Mouse (Mus musculus) ES-E14 (cell line): ENCODE measurements at regions not wholly inside any gene's neighbourhood (a gene's known extent, or its start where the extent isn't known, plus 50 kb on each side); places are given as distances from the start of the nearest gene placed in this dataset.

Source experiments
- DNase-seq: peaks from one replicate; pipeline ENCODE4 v3.0.0-alpha.2; 2013; ENCODE audit warnings: low read depth, low spot score
- H3K27ac ChIP-seq: 2 replicates; pipeline ENCODE4 v1.5.1; 2012; ENCODE audit warnings: low read depth, mild to moderate bottlenecking, low read length, moderate library complexity, mixed read lengths; ENCODE audit not compliant: poor library complexity, insufficient read depth, severe bottlenecking
- H3K36me3 ChIP-seq: 2 replicates; pipeline ENCODE4 v1.6.1; 2012; ENCODE audit warnings: mild to moderate bottlenecking, low read length, moderate library complexity, mixed read lengths; ENCODE audit not compliant: control insufficient read depth, poor library complexity, insufficient read depth, severe bottlenecking
- H3K4me1 ChIP-seq, 2 experiments: fragments of 150-350 bp in 1 of 2; sonication (generic) in 1 of 2; 2 replicates each; pipeline ENCODE4 v1.6.1; 2012; ENCODE audit warnings: low read length in 2 of 2, mild to moderate bottlenecking in 1 of 2, mixed read lengths in 1 of 2; ENCODE audit not compliant: control insufficient read depth in 2 of 2, insufficient read depth in 2 of 2, poor library complexity in 1 of 2
- H3K4me3 ChIP-seq, 2 experiments: fragments of 150-350 bp in 1 of 2; sonication (generic) in 1 of 2; 2 replicates each; pipeline ENCODE4 v1.5.1; 2012; ENCODE audit warnings: low read length in 2 of 2, low read depth in 1 of 2, mild to moderate bottlenecking in 1 of 2, mixed read lengths in 1 of 2; ENCODE audit not compliant: insufficient read depth in 1 of 2, poor library complexity in 1 of 2, severe bottlenecking in 1 of 2
- H3K9ac ChIP-seq: 2 replicates; pipeline ENCODE4 v1.6.1; 2012; ENCODE audit warnings: low read depth, mild to moderate bottlenecking, low read length, mixed read lengths; ENCODE audit not compliant: poor library complexity, insufficient read depth, severe bottlenecking
- H3K9me3 ChIP-seq: fragments of 150-350 bp; sonication (generic); 2 replicates; pipeline ENCODE4 v1.6.1; 2012; ENCODE audit warnings: low read depth, mild to moderate bottlenecking, low read length; ENCODE audit not compliant: control insufficient read depth, insufficient read depth
- CHD2 ChIP-seq: IDR thresholded peaks from 2 replicates; pipeline ENCODE4 v1.6.1; 2014; ENCODE audit warnings: mild to moderate bottlenecking, low read depth, low read length, inconsistent platforms
- HCFC1 ChIP-seq: IDR thresholded peaks from 2 replicates; pipeline ENCODE4 v1.6.1; 2012; ENCODE audit warnings: low read length, inconsistent platforms, borderline replicate concordance; ENCODE audit not compliant: insufficient read depth
- MAFK ChIP-seq: IDR thresholded peaks from 2 replicates; pipeline ENCODE4 v1.6.1; 2014; ENCODE audit warnings: mild to moderate bottlenecking, low read depth, low read length, inconsistent platforms; ENCODE audit not compliant: insufficient read depth
- ZC3H11A ChIP-seq: IDR thresholded peaks from 2 replicates; pipeline ENCODE4 v1.6.1; 2012; ENCODE audit warnings: low read depth, mild to moderate bottlenecking, inconsistent platforms, low read length, borderline replicate concordance
- ZNF384 ChIP-seq: IDR thresholded peaks from 2 replicates; pipeline ENCODE4 v1.6.1; 2012; ENCODE audit warnings: low read depth, low read length, inconsistent platforms
- in situ Hi-C, 2 experiments: fragments of 600-800 bp; cut with MboI; formaldehyde crosslinking; loops; one replicate each; pipeline ENCODE4 v1.15.1; 2025; ENCODE audit warnings: low sequenced_read_pairs in 2 of 2, inconsistent platforms in 1 of 2; ENCODE audit not compliant: unreplicated experiment in 2 of 2

- Histone ChIP-seq H3K9me3 (peaks cover 4% of the 10 kb centered on the region; the same call in 1 of the 2 replicates), H3K36me3 (0 out of 2 replicates have a peak, but pooled peaks cover 2% of the 10 kb centered on the region), H3K4me1 (peaks cover 2 to 4% of the 10 kb centered on the region in 2 experiments; a peak in 2 of 4 replicates), H3K4me3 (no peak overlapping the region), H3K9ac (no peak overlapping the region), H3K27ac (no peak overlapping the region; the same call in 1 of the 2 replicates)
- in situ Hi-C loops = no loop called here
- DNase-seq = peak; percentile 35
- TF ChIP-seq CHD2 (no peak), MAFK (peak; percentile 85)
These were observed 116.8 kb downstream of the Faxc start for GRCm38 (mm10) chr4:22047730-22048455.

- no peak overlapping the region for H3K9ac ChIP-seq
- no peaks in the 10 kb centered on the region for H3K36me3 ChIP-seq
- no peak overlapping the region for H3K4me3 ChIP-seq
- DNase-seq = no peak
- no peak for TF ChIP-seq HCFC1
- TF ChIP-seq CHD2 = no peak
- TF ChIP-seq ZNF384 = no peak
- no peak for TF ChIP-seq MAFK
- TF ChIP-seq ZC3H11A = no peak
- H3K27ac ChIP-seq = no peak overlapping the region
- H3K4me1 ChIP-seq = no peaks in the 10 kb centered on the region
- H3K9me3 ChIP-seq = no peaks in the 10 kb centered on the region
- in situ Hi-C loops = no loop called here
These were observed 135.8 kb downstream of the Faxc start for GRCm38 (mm10) chr4:22066785-22067433.

DNA sequence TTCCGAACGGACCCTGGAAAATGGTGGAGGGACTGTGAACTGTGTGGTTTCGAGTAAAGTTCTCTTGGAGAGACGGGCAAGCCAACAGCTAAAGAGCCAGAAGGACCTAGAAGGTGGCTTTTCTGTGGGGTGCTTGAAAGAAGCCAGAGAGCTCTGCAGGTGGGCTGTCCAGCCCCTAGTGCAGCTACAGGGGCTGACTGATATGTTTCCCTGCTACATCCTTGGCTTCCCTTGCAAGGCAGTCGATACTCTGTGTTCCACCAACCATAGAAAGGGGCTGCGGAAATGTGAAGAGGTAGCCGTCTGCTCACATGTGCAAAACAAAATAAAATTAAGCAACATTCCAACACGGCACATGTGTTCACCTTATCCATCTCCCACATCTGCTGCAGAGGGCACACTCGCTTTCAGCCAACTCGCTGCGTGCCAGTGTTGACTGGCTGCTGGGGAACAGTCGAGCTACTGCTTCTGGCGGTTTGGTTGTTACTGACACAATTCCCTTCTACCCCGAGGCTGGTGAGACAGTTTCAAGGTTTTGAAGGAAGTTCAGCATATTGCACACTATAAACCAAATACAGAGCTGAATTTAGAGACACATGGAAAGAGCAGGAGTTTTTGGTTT lies 136.7 kb downstream of the Faxc start:
- in situ Hi-C loops = no loop called here
- Histone ChIP-seq H3K9ac (no peak overlapping the region), H3K4me3 (no peak overlapping the region), H3K9me3 (no peaks in the 10 kb centered on the region), H3K27ac (no peak overlapping the region), H3K36me3 (no peaks in the 10 kb centered on the region), H3K4me1 (no peaks in the 10 kb centered on the region)
- DNase-seq = no peak
- TF ChIP-seq HCFC1 (no peak), ZNF384 (no peak), MAFK (no peak), CHD2 (no peak), ZC3H11A (no peak)

DNA sequence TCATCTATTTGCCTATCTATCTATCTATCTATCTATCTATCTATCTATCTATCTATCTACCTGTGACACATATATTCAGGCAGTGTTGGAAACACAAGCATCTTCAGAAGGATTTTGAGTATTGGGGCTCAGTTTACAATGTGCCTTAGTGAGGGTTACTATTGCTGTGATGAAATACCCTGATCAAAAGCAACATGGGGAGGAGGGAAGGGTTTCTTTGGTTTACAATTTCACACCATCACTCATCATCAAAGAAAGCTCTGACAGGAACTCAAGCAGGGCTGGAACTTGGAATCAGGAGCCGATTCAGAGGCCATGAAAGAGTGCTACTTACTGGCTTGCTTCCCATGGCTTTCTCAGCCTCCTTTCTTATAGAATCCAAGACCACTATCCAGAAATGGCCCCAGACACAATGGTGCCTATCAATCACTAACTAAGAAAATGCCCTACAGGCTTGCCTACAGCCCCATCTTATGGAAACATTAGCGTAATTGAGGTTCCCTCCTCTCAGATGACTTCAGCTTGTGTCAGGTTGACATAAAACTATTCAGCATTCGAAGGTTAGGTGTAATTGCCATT lies 157.2 kb downstream of the Faxc start:
- DNase-seq = no peak
- Histone ChIP-seq H3K9me3 (no peaks in the 10 kb centered on the region), H3K9ac (no peak overlapping the region), H3K4me3 (no peak overlapping the region), H3K27ac (no peak overlapping the region), H3K36me3 (no peaks in the 10 kb centered on the region), H3K4me1 (peaks cover 4 to 5% of the 10 kb centered on the region in 2 experiments; a peak in 3 of 4 replicates)
- TF ChIP-seq CHD2 (no peak), ZNF384 (no peak), HCFC1 (no peak), MAFK (no peak), ZC3H11A (no peak)
- in situ Hi-C loops = no loop called here
